15 mouse cellular contexts compared by ENCODE assay signal in genomic region chr17:16493951-16494350, GRCm38 (mm10).
"Had no signal": no experiment of that assay in that cellular context is flagged by ENCODE, and none has a peak within 500 bp of the region (broad histone marks: within the 10 kb centered on the region; RNA-seq: fewer than 3 reads in every experiment).

No protein-coding gene starts in this region.

- ATAC-seq: liver, embryonic 12.5 days had no signal

- H3K36me3 ChIP-seq: limb, embryonic 15.5 days; liver, embryonic 12.5 days; neural tube, embryonic 15.5 days had no signal

- H3K9me3 ChIP-seq: limb, embryonic 15.5 days; liver, embryonic 12.5 days; neural tube, embryonic 15.5 days had no signal

- DNase-seq: kidney, adult 11 months; kidney, adult 9 months; kidney, postnatal 36 days; layer of hippocampus, adult 9-11 months; layer of hippocampus, postnatal 36 days; lung, embryonic 14.5 days; lung, postnatal 10 days; right cerebral cortex, adult 18-20 months; thymus, adult 18-20 months; thymus, postnatal 14 days had no signal

- H3K9ac ChIP-seq: limb, embryonic 15.5 days; liver, embryonic 12.5 days; lung, embryonic 14.5 days; neural tube, embryonic 15.5 days had no signal

- H3K27me3 ChIP-seq: limb, embryonic 15.5 days; liver, embryonic 12.5 days; neural tube, embryonic 15.5 days had no signal

- H3K4me1 ChIP-seq: limb, embryonic 15.5 days; liver, embryonic 12.5 days; neural tube, embryonic 15.5 days had no signal

- H3K27ac ChIP-seq: kidney, postnatal 0 days; limb, embryonic 15.5 days; liver, embryonic 12.5 days; macrophage; neural tube, embryonic 15.5 days had no signal

- H3K4me3 ChIP-seq: limb, embryonic 15.5 days; liver, embryonic 12.5 days; neural tube, embryonic 15.5 days had no signal

- H3K4me2 ChIP-seq: limb, embryonic 15.5 days; liver, embryonic 12.5 days; lung, embryonic 14.5 days; neural tube, embryonic 15.5 days had no signal
